Mouse (Mus musculus) gastrocnemius, adult 2 months (tissue): ENCODE data around the gene Tekt4. TPM values are rescaled to one million over a fixed set of nuclear protein-coding genes. Genes with fewer than 3 reads are reported as not detected.

Experiments
- DNase-seq: peaks from one replicate; pipeline ENCODE4 v3.0.0; 2022
- H3K27ac ChIP-seq: fragments of 200-600 bp; 2 replicates; pipeline ENCODE4 v1.8.1; 2022; ENCODE audit warnings: mild to moderate bottlenecking
- H3K4me3 ChIP-seq: fragments of 200-600 bp; 2 replicates; pipeline ENCODE4 v1.8.1; 2022; ENCODE audit warnings: mild to moderate bottlenecking, moderate library complexity
- CTCF ChIP-seq: fragments of 200-600 bp; IDR thresholded peaks from 2 replicates; pipeline ENCODE4 v1.8.1; 2022; ENCODE audit warnings: antibody characterized with exemption, mild to moderate bottlenecking, moderate library complexity
- intact Hi-C: fragments of 180-260 bp; cut with DNase I; formaldehyde crosslinking; loops from one replicate; pipeline ENCODE4 v1.15.1; 2025
- total RNA-seq, 2 experiments: library from RNA; stranded (reverse); gene quantifications; 2 replicates each; pipeline ENCODE4 v1.2.3; 2021

The Tekt4 gene
- total RNA-seq, 2 experiments from 2014 or later: not detected

GRCm38 (mm10) chr17:25445074-25445473, 9.3 kb upstream of the Tekt4 start:
- intact Hi-C loops: no loop called here
- Histone ChIP-seq H3K27ac (no peak overlapping the region), H3K4me3 (no peak overlapping the region)
- no peak for DNase-seq
- no peak for TF ChIP-seq CTCF

GRCm38 (mm10) chr17:25445841-25446240, 8.6 kb upstream of the Tekt4 start:
- no peak for TF ChIP-seq CTCF
- intact Hi-C loops: no loop called here

GRCm38 (mm10) chr17:25447865-25448264, 6.5 kb upstream of the Tekt4 start:
- no peak for DNase-seq
- TF ChIP-seq CTCF: no peak
- no peak overlapping the region for H3K4me3 ChIP-seq
- intact Hi-C loops: no loop called here
- no peak overlapping the region for H3K27ac ChIP-seq

More at GRCm38 (mm10) chr17:25445841-25446240, 8.6 kb upstream of the Tekt4 start:
- Histone ChIP-seq H3K4me3 (no peak overlapping the region), H3K27ac (no peak overlapping the region)
- DNase-seq: no peak

- intact Hi-C loops: no loop called here
- H3K4me3 ChIP-seq: no peak overlapping the region
- DNase-seq: no peak
- no peak for TF ChIP-seq CTCF
- no peak overlapping the region for H3K27ac ChIP-seq
Measured at GRCm38 (mm10) chr17:25450329-25450728, 4.1 kb upstream of the Tekt4 start.

- H3K4me3 ChIP-seq: no peak overlapping the region
- no peak for TF ChIP-seq CTCF
- intact Hi-C loops: no loop called here
- no peak overlapping the region for H3K27ac ChIP-seq
- DNase-seq: no peak
Measured at GRCm38 (mm10) chr17:25452246-25452965, 2.0 kb upstream of the Tekt4 start.

- intact Hi-C loops: no loop called here
- no peak overlapping the region for H3K4me3 ChIP-seq
- no peak overlapping the region for H3K27ac ChIP-seq
- no peak for DNase-seq
- no peak for TF ChIP-seq CTCF
Measured at GRCm38 (mm10) chr17:25456540-25456939, 2.1 kb downstream of the Tekt4 start.

- no peak overlapping the region for H3K4me3 ChIP-seq
- no peak for DNase-seq
- no peak for TF ChIP-seq CTCF
- H3K27ac ChIP-seq: no peak overlapping the region
- intact Hi-C loops: no loop called here
Measured at GRCm38 (mm10) chr17:25462236-25462875, 7.9 kb downstream of the Tekt4 start.

GRCm38 (mm10) chr17:25463326-25463945, 9.0 kb downstream of the Tekt4 start:
- TF ChIP-seq CTCF: no peak
- intact Hi-C loops: no loop called here
- H3K4me3 ChIP-seq: no peak overlapping the region
- no peak for DNase-seq
- H3K27ac ChIP-seq: no peak overlapping the region

- DNase-seq: no peak
- Histone ChIP-seq H3K27ac (no peak overlapping the region), H3K4me3 (no peak overlapping the region)
- intact Hi-C loops: no loop called here
- no peak for TF ChIP-seq CTCF
Measured at GRCm38 (mm10) chr17:25464091-25464490, 9.7 kb downstream of the Tekt4 start.

GRCm38 (mm10) chr17:25466257-25466656, 11.8 kb downstream of the Tekt4 start:
- intact Hi-C loops: no loop called here
- no peak overlapping the region for H3K4me3 ChIP-seq
- TF ChIP-seq CTCF: no peak
- H3K27ac ChIP-seq: no peak overlapping the region
- no peak for DNase-seq

- TF ChIP-seq CTCF: no peak
- DNase-seq: no peak
- Histone ChIP-seq H3K4me3 (no peak overlapping the region), H3K27ac (no peak overlapping the region)
- intact Hi-C loops: no loop called here
Measured at GRCm38 (mm10) chr17:25467781-25468180, 13.4 kb downstream of the Tekt4 start.

- intact Hi-C loops: no loop called here
- Histone ChIP-seq H3K4me3 (no peak overlapping the region), H3K27ac (no peak overlapping the region)
- DNase-seq: no peak
- no peak for TF ChIP-seq CTCF
Measured at GRCm38 (mm10) chr17:25468301-25468700, 13.9 kb downstream of the Tekt4 start.

- peak; percentile 81 for TF ChIP-seq CTCF
- peak; percentile 36 for DNase-seq
- intact Hi-C loops: loop anchor here (1.0 kb wide), 1 partner anchor 71 kb away; no protein-coding TSS in a partner anchor
- Histone ChIP-seq H3K4me3 (no peak overlapping the region), H3K27ac (no peak overlapping the region)
Measured at GRCm38 (mm10) chr17:25469798-25470197, 15.4 kb downstream of the Tekt4 start.

GRCm38 (mm10) chr17:25471418-25471817, 17.0 kb downstream of the Tekt4 start:
- DNase-seq: no peak
- Histone ChIP-seq H3K27ac (no peak overlapping the region), H3K4me3 (no peak overlapping the region)
- intact Hi-C loops: loop anchor here (1.0 kb wide), 1 partner anchor 137 kb away; no protein-coding TSS in a partner anchor
- TF ChIP-seq CTCF: no peak
